Mouse (Mus musculus) testis, postnatal 14 days (tissue): ENCODE results near the gene Gm6482.
"Not testable (repeated sequence)": the region's sequence is repeated elsewhere in the genome, so short reads cannot be mapped to it uniquely, and the experiment has no call there.

Experiments used
- DNase-seq: peaks from one replicate; pipeline ENCODE4 v3.0.0; 2021; ENCODE audit warnings: low spot score

Gene Gm6482

GRCm38 (mm10) chr14:41408181-41408580 is at the start of gene Gm6482:
TSS of gene Gm6482 (minus strand) at chr14:41408281.
- not testable (repeated sequence) for DNase-seq

- DNase-seq = not testable (repeated sequence)
Measured at GRCm38 (mm10) chr14:41453418-41453817, 45.3 kb upstream of the Gm6482 start, which contains the start of gene Gm7954. TSS of gene Gm7954 (minus strand) at chr14:41453518.

GRCm38 (mm10) chr14:41425393-41426075 is 17.5 kb upstream of the Gm6482 start:
- DNase-seq = peak; percentile 17

- DNase-seq = not testable (repeated sequence)
Measured at GRCm38 (mm10) chr14:41424694-41425093, 16.6 kb upstream of the Gm6482 start.

- not testable (repeated sequence) for DNase-seq
Measured at GRCm38 (mm10) chr14:41386279-41386678, 21.8 kb downstream of the Gm6482 start, which contains the start of gene Gm7945. TSS of gene Gm7945 (minus strand) at chr14:41386379.
